Mouse (Mus musculus) thymus, adult 2 months (tissue): ENCODE measurements at regions not wholly inside any gene's neighbourhood (a gene's known extent, or its start where the extent isn't known, plus 50 kb on each side); places are given as distances from the start of the nearest gene placed in this dataset.

ENCODE experiments used
- CTCF ChIP-seq: fragments of 200-500 bp; IDR thresholded peaks from 2 replicates; pipeline ENCODE4 v1.5.1; 2012; ENCODE audit warnings: mild to moderate bottlenecking, control low read depth, low read length, moderate library complexity, borderline replicate concordance; ENCODE audit not compliant: control insufficient read depth, poor library complexity, insufficient read depth; ENCODE audit errors: extremely low read depth
- POLR2A ChIP-seq: fragments of 200-500 bp; IDR thresholded peaks from 2 replicates; pipeline ENCODE4 v1.6.1; 2012; ENCODE audit warnings: mild to moderate bottlenecking, low read length, control low read depth, moderate library complexity; ENCODE audit not compliant: control insufficient read depth, poor library complexity, insufficient read depth; ENCODE audit errors: extremely low read depth

- no peak for TF ChIP-seq CTCF
- no peak for TF ChIP-seq POLR2A
Measured at GRCm38 (mm10) chr1:164572183-164572582, 114.0 kb upstream of the Atp1b1 start.
